Mouse (Mus musculus) T-helper 2 cell (primary cell): Measurements from ENCODE around the gene Gm10964.

Experiments used
- in situ Hi-C: fragments of 300-600 bp; cut with MboI, MseI; formaldehyde crosslinking; loops from one replicate; pipeline ENCODE4 v1.15.1; 2025; ENCODE audit warnings: high pct_unique_total_duplicates

Gm10964 gene

GRCm38 (mm10) chr3:103739329-103739728 lies at the start of gene Gm10964:
Gene Gm10964, plus strand, starts transcription at chr3:103739366.
- in situ Hi-C loops: loop anchor here (5.0 kb wide), 1 partner anchor 347 kb away; no protein-coding TSS in a partner anchor

DNA sequence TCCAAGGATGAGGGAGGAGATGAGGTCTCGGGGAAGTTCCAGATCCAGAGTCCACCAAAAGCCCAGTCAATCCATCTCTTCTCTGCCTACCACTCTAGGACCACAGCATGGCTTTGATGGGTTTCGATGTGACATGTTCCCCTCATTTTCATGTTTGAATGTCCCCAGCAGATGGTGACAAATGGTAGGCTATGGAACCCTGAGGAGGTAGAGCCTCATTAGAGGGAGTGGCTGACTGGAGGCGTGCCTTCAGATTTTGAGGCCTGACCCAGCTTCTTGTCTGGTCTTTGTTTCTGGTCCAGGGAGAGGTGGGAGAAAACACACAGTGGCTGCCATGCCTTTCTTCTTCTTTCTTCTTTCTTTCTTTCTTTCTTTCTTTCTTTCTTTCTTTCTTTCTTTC lies 48.7 kb upstream of the Gm10964 start:
- in situ Hi-C loops: no loop called here

- in situ Hi-C loops: no loop called here
Measured at GRCm38 (mm10) chr3:103695556-103695955, 43.6 kb upstream of the Gm10964 start.

DNA sequence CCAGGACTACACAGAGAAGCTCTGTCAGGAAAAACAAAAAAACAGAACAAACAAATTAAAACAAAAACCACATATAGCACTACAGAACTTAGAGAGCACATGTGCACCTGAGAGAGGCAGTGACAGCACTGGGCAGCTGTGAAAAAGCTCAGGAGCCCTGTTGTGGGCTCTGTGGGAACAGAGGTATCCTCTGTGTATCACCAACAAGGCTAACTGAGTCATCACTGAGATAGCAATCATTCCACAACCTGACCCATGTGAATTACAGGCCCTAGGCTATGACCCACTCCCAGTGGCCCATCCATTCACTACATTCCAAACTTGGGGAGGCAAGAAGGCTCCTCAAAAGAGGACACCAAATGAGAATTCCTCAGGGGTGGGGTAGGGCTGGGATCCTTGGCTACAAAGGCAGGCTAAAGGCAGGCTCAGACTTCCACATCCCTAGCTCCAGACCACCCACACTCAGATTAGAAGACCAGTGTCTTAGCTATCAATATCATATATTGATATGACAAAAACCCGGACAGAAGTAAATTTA lies 42.7 kb upstream of the Gm10964 start:
- in situ Hi-C loops: no loop called here

DNA sequence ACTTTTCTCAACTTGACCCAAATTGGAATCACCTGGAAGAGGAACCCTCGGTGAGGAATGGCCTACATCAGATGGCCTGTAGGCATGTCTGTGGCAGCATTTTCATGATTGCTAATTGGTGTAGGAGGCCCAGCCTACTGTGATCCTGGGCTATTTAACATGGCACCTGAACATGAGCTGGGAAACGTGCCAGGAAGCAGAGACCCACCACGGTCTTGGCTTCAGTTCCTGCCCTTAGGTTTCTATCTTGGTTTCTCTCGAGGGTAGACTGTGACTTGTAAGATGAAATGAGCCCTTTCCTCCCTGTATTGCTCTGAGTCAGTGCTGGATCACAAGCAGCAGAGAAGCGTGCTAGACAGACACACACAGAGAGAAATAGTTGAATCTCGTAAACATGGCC lies 34.5 kb upstream of the Gm10964 start:
- in situ Hi-C loops: no loop called here

- in situ Hi-C loops: no loop called here
Measured at GRCm38 (mm10) chr3:103705426-103705825, 33.7 kb upstream of the Gm10964 start.

- in situ Hi-C loops: no loop called here
Measured at GRCm38 (mm10) chr3:103709470-103710040, 29.6 kb upstream of the Gm10964 start.

GRCm38 (mm10) chr3:103712196-103712595 lies 27.0 kb upstream of the Gm10964 start:
- in situ Hi-C loops: no loop called here

DNA sequence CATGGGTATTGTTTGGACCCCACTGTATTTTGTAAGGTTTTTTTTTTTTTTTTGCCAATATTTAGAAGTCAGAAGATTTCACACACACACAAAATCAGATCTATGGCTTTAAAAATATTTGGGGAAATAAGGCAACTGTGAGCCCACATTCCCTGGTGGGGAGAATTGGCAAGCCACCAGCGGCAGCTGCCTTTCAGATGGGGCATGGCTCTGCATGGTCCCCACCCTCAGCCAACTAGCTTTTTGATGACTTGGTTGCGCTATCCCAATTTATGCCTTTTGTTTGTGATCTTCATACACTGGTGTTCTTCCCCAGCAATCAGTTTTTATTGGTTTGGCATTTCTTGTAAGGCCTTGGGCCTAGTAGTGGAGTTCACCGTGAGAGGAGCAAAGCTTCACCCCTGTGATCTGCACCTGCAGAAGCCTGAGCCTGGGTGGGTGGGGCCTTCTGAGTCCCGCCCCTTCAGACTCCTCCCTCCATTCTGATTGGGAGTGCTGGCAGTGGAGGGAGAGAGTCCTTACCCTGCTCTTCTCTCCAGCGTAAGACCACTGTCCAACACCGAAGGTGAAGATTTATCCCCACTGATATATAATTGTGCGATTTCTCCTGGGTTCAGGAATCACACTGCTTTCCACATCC lies 24.8 kb upstream of the Gm10964 start:
- in situ Hi-C loops: no loop called here

DNA sequence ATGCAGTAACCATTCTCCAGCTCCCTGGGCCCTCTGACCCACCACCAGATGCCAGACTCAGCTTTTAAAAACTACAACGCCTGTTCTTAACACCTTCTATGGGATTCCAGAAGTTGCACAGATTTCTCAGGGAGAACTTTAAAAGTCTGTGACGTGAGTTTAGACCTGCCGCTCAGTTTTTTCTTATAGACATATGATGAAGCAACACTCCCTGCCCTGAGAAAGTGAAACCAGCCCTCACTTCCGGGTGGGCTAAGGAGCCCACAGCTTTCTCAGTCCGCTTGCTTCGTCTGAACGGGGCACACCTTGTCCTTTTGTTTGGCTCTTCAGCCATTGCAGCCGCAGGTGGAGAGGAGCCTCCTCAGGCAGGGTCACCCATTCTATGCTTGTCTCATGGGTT lies 24.2 kb upstream of the Gm10964 start:
- in situ Hi-C loops: no loop called here

GRCm38 (mm10) chr3:103715762-103716693 lies 23.1 kb upstream of the Gm10964 start:
- in situ Hi-C loops: no loop called here

DNA sequence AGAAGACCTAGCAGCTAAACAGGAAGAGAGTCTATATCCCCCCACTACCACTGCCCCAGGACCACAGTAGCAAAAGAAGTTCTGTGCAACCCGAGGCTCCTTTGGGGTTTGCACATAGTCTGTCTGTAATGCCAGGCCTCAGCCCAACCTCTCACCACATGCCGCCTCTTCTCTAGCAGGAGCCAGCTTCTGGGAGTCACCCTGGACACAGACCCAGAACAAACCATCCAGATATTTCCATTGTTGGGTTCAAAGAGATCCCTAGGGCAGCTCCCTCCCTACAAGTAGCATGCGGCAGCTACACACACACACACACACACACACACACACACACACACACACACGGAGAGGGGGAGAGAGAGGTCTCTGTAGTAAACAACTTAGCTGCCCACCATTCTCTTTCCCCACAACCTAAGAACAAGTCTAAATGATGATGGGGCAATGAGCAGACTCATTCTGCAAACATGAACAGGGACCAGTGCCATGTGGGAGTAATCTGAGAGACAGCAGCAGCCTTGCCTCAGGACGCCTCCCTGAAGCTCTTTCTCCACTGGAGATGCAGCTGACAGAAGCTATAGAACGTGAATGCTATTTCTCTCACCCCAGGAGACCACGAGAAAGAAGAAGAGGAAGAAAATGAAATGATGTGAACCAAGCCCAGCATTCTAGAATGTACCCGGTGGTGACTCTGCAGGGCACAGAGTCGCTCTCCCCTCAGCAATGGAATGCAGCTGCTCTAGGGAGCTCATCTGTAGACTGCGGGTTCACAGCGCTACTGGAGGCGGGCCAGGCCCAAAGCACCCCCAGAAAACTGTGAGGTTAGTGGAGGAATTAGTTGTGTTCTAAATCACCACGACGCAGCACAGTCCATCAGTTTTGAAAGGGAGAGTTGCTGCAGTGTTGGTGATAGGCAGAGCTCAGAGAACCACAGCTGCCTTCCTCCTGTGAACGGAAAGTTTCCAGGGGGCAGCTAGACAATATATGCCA lies 22.1 kb upstream of the Gm10964 start:
- in situ Hi-C loops: no loop called here

DNA sequence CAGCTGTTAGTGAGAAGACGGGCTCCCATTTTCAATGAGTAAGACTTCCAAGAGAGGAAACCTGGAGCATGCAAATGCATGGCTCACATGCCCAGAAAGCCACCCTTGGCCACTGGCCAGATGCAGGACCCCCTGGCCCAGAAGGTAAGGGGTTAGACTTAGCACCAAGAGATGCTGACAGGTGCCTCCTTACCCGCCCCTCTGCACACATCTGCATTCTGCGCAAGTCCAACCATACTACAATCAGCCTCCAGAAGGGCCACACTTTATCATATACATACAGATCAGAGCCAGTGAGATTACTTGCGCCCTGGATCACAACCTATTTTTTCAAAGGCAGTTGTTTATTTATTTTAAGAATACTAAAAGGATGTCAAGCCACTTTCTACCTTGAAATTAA lies 20.4 kb upstream of the Gm10964 start:
- in situ Hi-C loops: no loop called here

DNA sequence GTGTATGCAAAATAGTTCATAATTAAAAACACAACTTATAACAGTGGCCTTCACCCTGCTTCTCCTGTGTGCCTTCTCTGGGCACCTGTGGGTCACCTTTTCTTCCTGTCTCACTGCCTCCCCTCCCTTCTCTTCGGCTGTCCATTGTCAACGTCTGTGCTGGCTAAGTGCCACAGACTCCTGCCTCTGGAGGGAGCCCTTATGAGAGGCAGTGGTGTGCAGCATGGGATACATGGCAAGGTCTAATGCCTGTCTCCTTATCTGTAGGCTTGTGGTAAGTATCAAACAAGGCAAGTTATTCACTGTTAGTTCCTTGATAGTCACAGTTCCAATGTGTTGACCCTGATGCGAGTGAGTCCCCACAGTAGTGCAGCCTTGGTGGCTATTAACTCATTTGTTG lies 15.0 kb upstream of the Gm10964 start:
- in situ Hi-C loops: loop anchor here (10.0 kb wide), 1 partner anchor 189 kb away; no protein-coding TSS in a partner anchor

GRCm38 (mm10) chr3:103726642-103727041 lies 12.5 kb upstream of the Gm10964 start:
- in situ Hi-C loops: loop anchor here (10.0 kb wide), 1 partner anchor 192 kb away; no protein-coding TSS in a partner anchor

DNA sequence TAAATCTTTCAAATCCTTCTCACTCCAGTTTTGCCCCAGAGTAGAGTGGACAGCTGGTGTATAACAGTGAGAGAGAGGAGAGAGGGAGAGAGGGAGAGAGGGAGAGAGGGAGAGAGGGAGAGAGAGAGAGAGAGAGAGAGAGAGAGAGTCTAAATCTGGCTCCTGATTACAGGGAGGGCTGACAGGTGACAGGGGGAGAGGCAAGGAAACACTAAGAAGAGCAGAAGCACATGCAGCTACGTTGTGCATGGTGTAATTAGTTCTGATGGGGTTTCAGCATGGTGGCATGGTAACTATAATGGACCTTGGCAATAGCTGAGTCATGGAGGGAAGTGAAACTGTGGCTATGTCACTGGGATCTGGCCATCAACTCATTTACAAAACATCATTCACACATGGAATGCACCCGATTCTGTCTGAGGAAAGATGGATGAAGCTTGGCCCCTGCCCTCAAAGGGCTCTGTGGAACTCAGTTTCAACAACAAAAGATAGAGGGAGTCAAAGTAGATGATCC lies 11.3 kb upstream of the Gm10964 start:
- in situ Hi-C loops: loop anchor here (10.0 kb wide), 1 partner anchor 193 kb away; no protein-coding TSS in a partner anchor

- in situ Hi-C loops: loop anchor here (10.0 kb wide), 1 partner anchor 195 kb away; no protein-coding TSS in a partner anchor
Measured at GRCm38 (mm10) chr3:103729850-103730249, 9.3 kb upstream of the Gm10964 start.

DNA sequence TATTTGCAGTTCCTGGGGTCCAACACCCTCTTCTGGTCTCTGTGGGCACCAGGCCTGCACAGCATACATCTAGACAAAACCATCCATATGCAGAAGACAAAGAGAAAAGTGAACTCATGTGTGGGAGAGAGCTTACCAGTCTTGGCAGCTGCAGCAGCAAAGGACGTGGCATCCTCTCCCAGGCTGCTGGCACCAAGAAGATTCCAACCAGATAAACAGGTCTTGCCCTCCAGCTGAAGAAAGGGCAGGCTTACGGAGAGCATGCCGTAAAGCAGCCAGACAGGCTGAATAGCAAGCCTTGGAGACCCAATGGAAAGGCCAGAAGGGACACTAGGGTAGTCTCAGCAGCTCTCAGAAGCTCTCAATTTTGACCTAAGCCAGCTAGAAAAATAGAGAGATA lies 7.0 kb upstream of the Gm10964 start:
- in situ Hi-C loops: no loop called here

DNA sequence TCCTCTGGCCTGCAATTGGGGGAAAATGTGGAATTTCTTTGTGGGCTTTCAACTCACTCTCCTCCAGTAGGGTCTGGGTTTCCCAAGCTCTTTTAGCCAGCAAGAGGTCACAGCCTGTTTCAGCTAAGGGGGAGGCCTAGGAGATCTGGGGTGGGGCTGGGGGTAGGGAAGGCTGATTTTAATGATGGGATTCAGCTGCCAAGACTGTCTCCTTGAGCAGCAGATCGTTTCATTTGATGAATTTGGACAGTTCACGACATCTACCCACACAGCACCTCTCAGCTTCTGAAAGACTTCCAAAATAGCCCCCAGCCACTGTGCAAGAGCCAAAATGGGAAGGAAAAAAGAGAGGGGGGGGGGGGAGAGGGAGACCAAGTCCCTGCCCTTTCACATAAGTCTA lies 6.0 kb upstream of the Gm10964 start:
- in situ Hi-C loops: no loop called here
